27 mouse cellular contexts compared by ENCODE assay signal in genomic region chr9:37245404-37245803, GRCm38 (mm10). TPM values are rescaled to one million over a fixed set of nuclear protein-coding genes. Genes with fewer than 3 reads are reported as not detected.
DNase-seq lines count a peak whose midpoint lies in the region; ATAC-seq and TF ChIP-seq lines count a peak whose summit lies in the region.
"Had no signal": no experiment of that assay in that cellular context is flagged by ENCODE, and none has a peak within 500 bp of the region (broad histone marks: within the 10 kb centered on the region; RNA-seq: fewer than 3 reads in every experiment).

No protein-coding gene starts in this region.

- H3K36me3 ChIP-seq in heart, embryonic 16.5 days (ENCODE audit: control insufficient read depth, insufficient read depth): no peaks in the 10 kb centered on the region
- H3K36me3 ChIP-seq in CH12.LX (replicated peaks in 1 of 2; ENCODE audit: control insufficient read depth in 1 of 2, insufficient read depth in 1 of 2, low read length in 1 of 2): peaks cover 9 to 57% of the 10 kb centered on the region in 2 experiments
- H3K36me3 ChIP-seq in intestine, postnatal 0 days (ENCODE audit: control insufficient read depth, insufficient read depth): no peaks in the 10 kb centered on the region
- H3K36me3 ChIP-seq in forebrain, embryonic 15.5 days: no peaks in the 10 kb centered on the region
- H3K36me3 ChIP-seq: embryonic facial prominence, embryonic 10.5 days; embryonic facial prominence, embryonic 15.5 days; heart, embryonic 13.5 days; limb, embryonic 13.5 days; lung, embryonic 15.5 days; neural tube, embryonic 15.5 days had no signal

- no peaks in the 10 kb centered on the region for H3K79me2 ChIP-seq in CH12.LX (replicated peaks; ENCODE audit: control insufficient read depth, extremely low read depth, insufficient read depth, poor library complexity, severe bottlenecking)

- no peak for TF ChIP-seq RAD21 in CH12.LX (IDR thresholded peaks at IDR 0.05; ENCODE audit: low read depth, low read length)

- no peak for TF ChIP-seq EP300 in CH12.LX (IDR thresholded peaks at IDR 0.05; ENCODE audit: low read length)

- no peak overlapping the region for H3K9ac ChIP-seq in heart, embryonic 16.5 days (ENCODE audit: low read length)
- no peak overlapping the region for H3K9ac ChIP-seq in CH12.LX (ENCODE audit: insufficient read depth, low read depth)
- no peak overlapping the region for H3K9ac ChIP-seq in intestine, postnatal 0 days (ENCODE audit: low read depth, low read length)
- no peak overlapping the region for H3K9ac ChIP-seq in forebrain, embryonic 15.5 days (replicated peaks)
- H3K9ac ChIP-seq: embryonic facial prominence, embryonic 15.5 days; forebrain, embryonic 13.5 days; heart, embryonic 13.5 days; limb, embryonic 13.5 days; lung, embryonic 15.5 days; neural tube, embryonic 15.5 days had no signal

- no peak for DNase-seq in heart, adult 9 months (ENCODE audit: low spot score in 2 of 2)
- peak; percentile 24 for DNase-seq in CH12.LX (ENCODE audit: extremely low read depth)
- DNase-seq in thymus, postnatal 4 days: peak; percentile 51
- DNase-seq in layer of hippocampus, adult 2 months (ENCODE audit: low spot score in 2 of 2): no peak
- DNase-seq: adrenal gland, postnatal 36 days; cerebellum, adult 2 months; cerebellum, postnatal 14 days; gastrocnemius, postnatal 25 days; heart, adult 2 months; kidney, adult 11 months; kidney, postnatal 14 days; lung, postnatal 36 days; midbrain, embryonic 14.5 days; retina, postnatal 1 day; right cerebral cortex, postnatal 14 days had no signal

- no peak for TF ChIP-seq CTCF in CH12.LX (conservative IDR thresholded peaks at IDR 0.05 in 1 of 2, IDR thresholded peaks at IDR 0.05 in 1 of 2; ENCODE audit: low read depth in 2 of 2, low read length in 2 of 2)
- TF ChIP-seq CTCF in intestine, postnatal 0 days (IDR thresholded peaks at IDR 0.05; ENCODE audit: low read depth): no peak
- no peak for TF ChIP-seq CTCF in layer of hippocampus, adult 2 months (conservative IDR thresholded peaks at IDR 0.05)

- in situ Hi-C loops in CH12.LX (cut with MboI; ENCODE audit: low pct_ligation_motif_present, low pct_unique_long_range_greater_than_20kb, low sequenced_read_pairs): no loop called here

- H3K9me3 ChIP-seq in heart, embryonic 16.5 days (replicated peaks; ENCODE audit: control insufficient read depth, low read length): no peaks in the 10 kb centered on the region
- H3K9me3 ChIP-seq in CH12.LX (replicated peaks; ENCODE audit: low read length): no peaks in the 10 kb centered on the region
- no peaks in the 10 kb centered on the region for H3K9me3 ChIP-seq in intestine, postnatal 0 days (ENCODE audit: control insufficient read depth)
- no peaks in the 10 kb centered on the region for H3K9me3 ChIP-seq in forebrain, embryonic 15.5 days
- H3K9me3 ChIP-seq: embryonic facial prominence, embryonic 10.5 days; embryonic facial prominence, embryonic 15.5 days; forebrain, embryonic 13.5 days; heart, embryonic 13.5 days; limb, embryonic 13.5 days; lung, embryonic 15.5 days; neural tube, embryonic 15.5 days had no signal

- no peaks in the 10 kb centered on the region for H3K27me3 ChIP-seq in heart, embryonic 16.5 days (ENCODE audit: control insufficient read depth, insufficient read depth, low read length)
- no peaks in the 10 kb centered on the region for H3K27me3 ChIP-seq in CH12.LX (replicated peaks)
- no peaks in the 10 kb centered on the region for H3K27me3 ChIP-seq in intestine, postnatal 0 days (replicated peaks; ENCODE audit: control insufficient read depth, insufficient read depth, low read length)
- H3K27me3 ChIP-seq in forebrain, embryonic 15.5 days: no peaks in the 10 kb centered on the region
- H3K27me3 ChIP-seq: embryonic facial prominence, embryonic 15.5 days; forebrain, embryonic 13.5 days; heart, embryonic 13.5 days; limb, embryonic 13.5 days; lung, embryonic 15.5 days; neural tube, embryonic 15.5 days had no signal

- H3K4me3 ChIP-seq in heart, embryonic 16.5 days (ENCODE audit: low read length): no peak overlapping the region
- no peak overlapping the region for H3K4me3 ChIP-seq in CH12.LX (replicated peaks in 1 of 3; ENCODE audit: low read depth in 2 of 3, low read length in 2 of 3, poor library complexity in 1 of 3)
- no peak overlapping the region for H3K4me3 ChIP-seq in intestine, postnatal 0 days (ENCODE audit: low read depth, low read length)
- no peak overlapping the region for H3K4me3 ChIP-seq in forebrain, embryonic 15.5 days
- H3K4me3 ChIP-seq in layer of hippocampus, adult 2 months: no peak overlapping the region
- H3K4me3 ChIP-seq: embryonic facial prominence, embryonic 10.5 days; embryonic facial prominence, embryonic 15.5 days; forebrain, embryonic 13.5 days; heart, adult 2 months; heart, embryonic 13.5 days; limb, embryonic 13.5 days; lung, embryonic 15.5 days; neural tube, embryonic 15.5 days had no signal

- H3K4me1 ChIP-seq in heart, embryonic 16.5 days (ENCODE audit: control insufficient read depth, insufficient read depth, low read length): peaks cover 7% of the 10 kb centered on the region
- H3K4me1 ChIP-seq in CH12.LX (ENCODE audit: control insufficient read depth in 1 of 2, insufficient read depth in 2 of 2): peaks cover 8 to 87% of the 10 kb centered on the region in 2 experiments
- peaks cover 8% of the 10 kb centered on the region; the same call in 1 of the 2 replicates for H3K4me1 ChIP-seq in intestine, postnatal 0 days (replicated peaks; ENCODE audit: control insufficient read depth, insufficient read depth, low read length)
- H3K4me1 ChIP-seq in forebrain, embryonic 15.5 days: peaks cover 12% of the 10 kb centered on the region
- H3K4me1 ChIP-seq: lung, embryonic 15.5 days had no signal

- H3K27ac ChIP-seq in heart, embryonic 16.5 days (ENCODE audit: low read length): peak overlapping the region; percentile 50; the same call in 1 of the 2 replicates
- no peak overlapping the region for H3K27ac ChIP-seq in CH12.LX (ENCODE audit: insufficient read depth, low read depth)
- peak overlapping the region; percentile 87 for H3K27ac ChIP-seq in intestine, postnatal 0 days (ENCODE audit: low read depth, low read length)
- H3K27ac ChIP-seq in forebrain, embryonic 15.5 days (replicated peaks): no peak overlapping the region
- no peak overlapping the region for H3K27ac ChIP-seq in layer of hippocampus, adult 2 months
- H3K27ac ChIP-seq: embryonic facial prominence, embryonic 10.5 days; embryonic facial prominence, embryonic 15.5 days; forebrain, embryonic 13.5 days; heart, adult 2 months; heart, embryonic 13.5 days; hindbrain, postnatal 0 days; limb, embryonic 13.5 days; lung, embryonic 15.5 days; neural tube, embryonic 15.5 days had no signal

- no peak for TF ChIP-seq POLR2A in CH12.LX (IDR thresholded peaks at IDR 0.05; ENCODE audit: low read depth, low read length)

- dilution Hi-C loops in CH12.LX (cut with MboI; ENCODE audit: extremely low pct_ligation_motif_present, extremely low pct_unique_long_range_greater_than_20kb, low sequenced_read_pairs): no loop called here

- no peak overlapping the region for H3K4me2 ChIP-seq in heart, embryonic 16.5 days (ENCODE audit: low read depth, low read length)
- H3K4me2 ChIP-seq in CH12.LX (ENCODE audit: insufficient read depth, low read depth, poor library complexity, severe bottlenecking): no peak overlapping the region
- H3K4me2 ChIP-seq in intestine, postnatal 0 days (replicated peaks; ENCODE audit: low read depth): 0 out of 2 replicates have a peak overlapping the region, but pooled peaks have one; percentile 3
- H3K4me2 ChIP-seq in forebrain, embryonic 15.5 days (replicated peaks): no peak overlapping the region
- H3K4me2 ChIP-seq: embryonic facial prominence, embryonic 15.5 days; forebrain, embryonic 13.5 days; heart, embryonic 13.5 days; limb, embryonic 13.5 days; liver, embryonic 11.5 days; lung, embryonic 15.5 days; neural tube, embryonic 15.5 days had no signal

- ATAC-seq in heart, embryonic 16.5 days (replicated peaks; ENCODE audit: extremely low read depth, insufficient read depth, low FRiP score): peak; percentile 49
- ATAC-seq in intestine, postnatal 0 days: peak; percentile 84
- no peak for ATAC-seq in forebrain, embryonic 15.5 days (replicated peaks)
- ATAC-seq: forebrain, embryonic 13.5 days; hindbrain, postnatal 0 days had no signal

- WGBS in heart, embryonic 16.5 days: 53% methylated on average over 2 of the region's 2 CpGs
- WGBS in intestine, postnatal 0 days: 25% methylated on average over 2 of the region's 2 CpGs
- WGBS in forebrain, embryonic 15.5 days: 74% methylated on average over 2 of the region's 2 CpGs

TF ChIP-seq in CH12.LX, 34 proteins besides CTCF, POLR2A, EP300 and RAD21 (continues in another document):
- TF ChIP-seq GABPA (IDR thresholded peaks at IDR 0.05; ENCODE audit: insufficient replicate concordance, low read depth, low read length): no peak
- TF ChIP-seq JUND (conservative IDR thresholded peaks at IDR 0.05; ENCODE audit: low read depth, low read length): no peak
- TF ChIP-seq KAT2A (IDR thresholded peaks at IDR 0.05; ENCODE audit: insufficient replicate concordance, low read length): no peak
- TF ChIP-seq ZC3H11A (IDR thresholded peaks at IDR 0.05; ENCODE audit: low read depth, low read length): no peak
- TF ChIP-seq MAFK (IDR thresholded peaks at IDR 0.05; ENCODE audit: insufficient replicate concordance, low read length): no peak
- no peak for TF ChIP-seq MAX (IDR thresholded peaks at IDR 0.05; ENCODE audit: low read length)
- no peak for TF ChIP-seq USF1 (IDR thresholded peaks at IDR 0.05; ENCODE audit: low read depth, low read length)
- TF ChIP-seq ZKSCAN1 (IDR thresholded peaks at IDR 0.05; ENCODE audit: borderline replicate concordance, low read depth, low read length): no peak
- no peak for TF ChIP-seq ELF1 (IDR thresholded peaks at IDR 0.05; ENCODE audit: low read depth, low read length)
- TF ChIP-seq E2F4 (IDR thresholded peaks at IDR 0.05; ENCODE audit: insufficient replicate concordance, low read depth, low read length): no peak

RNA-seq across cellular contexts. Expression of gene Slc37a2, which starts 10.1 kb away (rescaled TPM):
- 1.6 and 2.5 TPM in 2 replicates for polyA plus RNA-seq in heart, embryonic 16.5 days (2015; fragmentation: Nextera tagmentation; extraction: Ambion mirVana)
- total RNA-seq in CH12.LX (2012; rRNA removed): 8.9 and 10.4 TPM in 2 replicates
- total RNA-seq in CH12.LX (2014; rRNA removed): 13.0 and 13.4 TPM in 2 replicates
- polyA plus RNA-seq in CH12.LX (2012; ENCODE audit: insufficient read length, low read depth): 14.3 and 14.5 TPM in 2 replicates
- 20.1 and 22.8 TPM in 2 replicates for polyA plus RNA-seq in intestine, postnatal 0 days (2015; fragmentation: Nextera tagmentation; extraction: Ambion mirVana)
- polyA plus RNA-seq in forebrain, embryonic 15.5 days (2015; fragmentation: Nextera tagmentation; extraction: Ambion mirVana): 0.97 TPM in 2 replicates
- 1 to 10 TPM; 1.1 to 1.6 TPM for total RNA-seq in layer of hippocampus, adult 2 months (2021)

RNA-seq across cellular contexts. Expression of gene Tmem218, which starts 37.4 kb away (rescaled TPM):
- 10.0 and 10.5 TPM in 2 replicates for polyA plus RNA-seq in heart, embryonic 16.5 days (2015; fragmentation: Nextera tagmentation; extraction: Ambion mirVana)
- total RNA-seq in CH12.LX (2012; rRNA removed): 3.1 and 3.2 TPM in 2 replicates
- 3.0 and 3.2 TPM in 2 replicates for total RNA-seq in CH12.LX (2014; rRNA removed)
- 2.6 and 2.7 TPM in 2 replicates for polyA plus RNA-seq in CH12.LX (2012; ENCODE audit: insufficient read length, low read depth)
- polyA plus RNA-seq in intestine, postnatal 0 days (2015; fragmentation: Nextera tagmentation; extraction: Ambion mirVana): 6.1 and 7.1 TPM in 2 replicates
- polyA plus RNA-seq in forebrain, embryonic 15.5 days (2015; fragmentation: Nextera tagmentation; extraction: Ambion mirVana): 10.4 and 11.1 TPM in 2 replicates
- total RNA-seq in layer of hippocampus, adult 2 months (2021): 1 to 10 TPM; 6.2 to 8.1 TPM

Comparison
In these comparisons a context has a peak if more than half of its experiments do, and no peak if none do; other contexts are left out.
1. H3K27ac ChIP-seq: peak in heart, embryonic 16.5 days (single experiment) and intestine, postnatal 0 days (single experiment); none in CH12.LX (single experiment), forebrain, embryonic 15.5 days (single experiment) and layer of hippocampus, adult 2 months (single experiment).
2. DNase-seq: peak in CH12.LX (single experiment) and thymus, postnatal 4 days (single experiment); none in heart, adult 9 months (0 of 2) and layer of hippocampus, adult 2 months (0 of 2).